In genomic region chr4:12170986-12171317, GRCm38 (mm10) we compare ENCODE assay signal across 8 mouse cellular contexts. TPM values are rescaled to one million over a fixed set of nuclear protein-coding genes. Genes with fewer than 3 reads are reported as not detected.
DNase-seq lines count a peak whose midpoint lies in the region; ATAC-seq and TF ChIP-seq lines count a peak whose summit lies in the region.

No protein-coding gene starts in this region.

- H3K9ac ChIP-seq in liver, adult 2 months (ENCODE audit: low read depth, low read length) = peak overlapping the region; percentile 92; the same call in 1 of the 2 replicates
- H3K9ac ChIP-seq in embryonic facial prominence, embryonic 11.5 days (replicated peaks; ENCODE audit: low read length) = peak overlapping the region; percentile 99

- no peaks in the 10 kb centered on the region for H3K27me3 ChIP-seq in liver, adult 2 months (ENCODE audit: control insufficient read depth, insufficient read depth, low read length)
- H3K27me3 ChIP-seq in embryonic facial prominence, embryonic 11.5 days (ENCODE audit: control insufficient read depth, insufficient read depth, low read length) = no peaks in the 10 kb centered on the region
- no peaks in the 10 kb centered on the region for H3K27me3 ChIP-seq in myocyte (ENCODE audit: control insufficient read depth, insufficient read depth, insufficient read length)

- no peak for TF ChIP-seq POLR2A in liver, adult 2 months (IDR thresholded peaks at IDR 0.05; ENCODE audit: extremely low read depth, insufficient read depth, low read length)
- TF ChIP-seq POLR2A in myocyte (IDR thresholded peaks at IDR 0.05; ENCODE audit: insufficient read length, low read depth) = no peak

- peak overlapping the region; percentile 26 for H3ac ChIP-seq in myocyte (ENCODE audit: control insufficient read depth, insufficient read length)

- peak overlapping the region; percentile 97 for H3K4me3 ChIP-seq in liver, adult 2 months (ENCODE audit: insufficient read depth, low read depth, low read length)
- peak overlapping the region; percentile 86 for H3K4me3 ChIP-seq in embryonic facial prominence, embryonic 11.5 days (ENCODE audit: low read depth, low read length)
- peak overlapping the region; percentile 36 for H3K4me3 ChIP-seq in myocyte

- H3K79me2 ChIP-seq in liver, adult 2 months (ENCODE audit: control insufficient read depth, insufficient read depth, low read length) = no peaks in the 10 kb centered on the region
- peaks cover 9% of the 10 kb centered on the region for H3K79me2 ChIP-seq in myocyte (ENCODE audit: control insufficient read depth, insufficient read depth)

- 19% methylated on average over 9 of the region's 9 CpGs for WGBS in liver, adult 2 months
- 16% methylated on average over 9 of the region's 9 CpGs for WGBS in embryonic facial prominence, embryonic 11.5 days

- ATAC-seq in embryonic facial prominence, embryonic 11.5 days (replicated peaks; ENCODE audit: insufficient number of reproducible peaks, low FRiP score, low TSS enrichment, low read depth) = no peak
- peak; percentile 12 for ATAC-seq in inflammation-experienced regulatory T-cells, adult 6 months

- peak overlapping the region; percentile 69 for H3K4me2 ChIP-seq in embryonic facial prominence, embryonic 11.5 days (ENCODE audit: low read depth, low read length)
- peak overlapping the region; percentile 99 for H3K4me2 ChIP-seq in myocyte (ENCODE audit: low read depth)

- H3K9me3 ChIP-seq in embryonic facial prominence, embryonic 11.5 days (replicated peaks; ENCODE audit: control insufficient read depth, low read length) = no peaks in the 10 kb centered on the region

- DNase-seq in liver, adult 2 months (ENCODE audit: extremely low read depth, low read depth, low spot score) = no peak
- no peak for DNase-seq in liver
- no peak for DNase-seq in embryonic facial prominence, embryonic 11.5 days (ENCODE audit: low spot score)
- no peak for DNase-seq in retina, postnatal 1 day
- DNase-seq in frontal cortex, postnatal 36 days (ENCODE audit: low spot score in 2 of 2) = no peak
- DNase-seq in testis, postnatal 10 days (ENCODE audit: low spot score) = no peak

- no peak overlapping the region for H3K27ac ChIP-seq in liver, adult 2 months (replicated peaks; ENCODE audit: insufficient read depth, low read depth, low read length)
- peak overlapping the region; percentile 87; the same call in 1 of the 2 replicates for H3K27ac ChIP-seq in embryonic facial prominence, embryonic 11.5 days (replicated peaks; ENCODE audit: low read depth, low read length)

- H3K36me3 ChIP-seq in liver, adult 2 months (ENCODE audit: control insufficient read depth, insufficient read depth, low read length) = peaks cover 6% of the 10 kb centered on the region
- H3K36me3 ChIP-seq in embryonic facial prominence, embryonic 11.5 days (replicated peaks; ENCODE audit: control insufficient read depth, insufficient read depth, low read depth, low read length) = peaks cover 3% of the 10 kb centered on the region; the same call in 1 of the 2 replicates
- peaks cover 11% of the 10 kb centered on the region for H3K36me3 ChIP-seq in myocyte (ENCODE audit: control insufficient read depth, insufficient read depth)

- no peak for TF ChIP-seq CTCF in liver, adult 2 months (IDR thresholded peaks at IDR 0.05; ENCODE audit: low read depth, low read length)

- H3K4me1 ChIP-seq in liver, adult 2 months (ENCODE audit: control insufficient read depth, insufficient read depth, low read length) = peaks cover 4% of the 10 kb centered on the region; the same call in 1 of the 2 replicates
- no peaks in the 10 kb centered on the region for H3K4me1 ChIP-seq in embryonic facial prominence, embryonic 11.5 days (ENCODE audit: control insufficient read depth, insufficient read depth, low read length)

TF ChIP-seq in myocyte, 11 proteins besides CTCF, POLR2A, EP300 and RAD21:
- TF ChIP-seq MAX (IDR thresholded peaks at IDR 0.05; ENCODE audit: low read depth) = no peak
- TF ChIP-seq MYOD1 (IDR thresholded peaks at IDR 0.05; ENCODE audit: control insufficient read depth in 1 of 3, insufficient read length in 2 of 3, low read depth in 2 of 3) = no peak
- no peak for TF ChIP-seq E2F4 (IDR thresholded peaks at IDR 0.05; ENCODE audit: insufficient read depth)
- no peak for TF ChIP-seq REST (IDR thresholded peaks at IDR 0.05; ENCODE audit: insufficient read depth, insufficient read length)
- no peak for TF ChIP-seq USF1 (IDR thresholded peaks at IDR 0.05; ENCODE audit: low read depth)
- no peak for TF ChIP-seq CEBPB (IDR thresholded peaks at IDR 0.05; ENCODE audit: insufficient read depth, poor library complexity, severe bottlenecking)
- no peak for TF ChIP-seq POLR2AphosphoS2 (IDR thresholded peaks at IDR 0.05; ENCODE audit: insufficient read length, low read depth)
- no peak for TF ChIP-seq TCF3 (IDR thresholded peaks at IDR 0.05; ENCODE audit: insufficient read length, low read depth)
- no peak for TF ChIP-seq TCF12 (IDR thresholded peaks at IDR 0.05; ENCODE audit: insufficient read depth, poor library complexity, severe bottlenecking)
- TF ChIP-seq MYOG (IDR thresholded peaks at IDR 0.05; ENCODE audit: control insufficient read depth in 1 of 3, insufficient read depth in 1 of 3, insufficient read length in 2 of 3, low read depth in 2 of 3) = no peak
- no peak for TF ChIP-seq SRF (IDR thresholded peaks at IDR 0.05; ENCODE audit: control insufficient read depth, insufficient read length, low read depth)

RNA-seq across cellular contexts. Expression of gene Fam92a, which starts 0.9 kb away (rescaled TPM):
- 15.2 and 23.5 TPM in 2 replicates for total RNA-seq in liver, adult 2 months (2014; rRNA removed)
- 2.4 and 4.3 TPM in 2 replicates for polyA plus RNA-seq in liver, adult 2 months (2012; rRNA removed)
- 120 and 137 TPM in 2 replicates for polyA plus RNA-seq in embryonic facial prominence, embryonic 11.5 days (2014; fragmentation: Nextera tagmentation; extraction: Ambion mirVana)
- 10 to 100 TPM; 26.6 to 47.1 (median 33.9) TPM for polyA plus RNA-seq in inflammation-experienced regulatory T-cells, adult 6 months (2017; shearing (Covaris generic))
- polyA plus RNA-seq in myocyte (2012; fragmentation: generic; extraction: Trizol) = 14.6 TPM

RNA-seq across cellular contexts. Expression of gene Rbm12b1, which starts 30.9 kb away (rescaled TPM):
- total RNA-seq in liver, adult 2 months (2014; rRNA removed) = 10.0 and 10.4 TPM in 2 replicates
- 2.4 and 2.6 TPM in 2 replicates for polyA plus RNA-seq in liver, adult 2 months (2012; rRNA removed)
- polyA plus RNA-seq in embryonic facial prominence, embryonic 11.5 days (2014; fragmentation: Nextera tagmentation; extraction: Ambion mirVana) = 7.7 and 9.2 TPM in 2 replicates
- 10 to 100 TPM in 1 of 3 experiments, 1 to 10 TPM in 2; 5.9 to 10.3 (median 8.2) TPM for polyA plus RNA-seq in inflammation-experienced regulatory T-cells, adult 6 months (2017; shearing (Covaris generic))
- polyA plus RNA-seq in myocyte (2012; fragmentation: generic; extraction: Trizol) = 0.59 TPM

Comparison
In these comparisons a context has a peak if more than half of its experiments do, and no peak if none do; other contexts are left out.
1. H3K4me3 ChIP-seq: peak in every context shown above with its lines; median percentile 97 in liver, adult 2 months; 86 in embryonic facial prominence, embryonic 11.5 days; 36 in myocyte.